Mouse (Mus musculus) R1 (cell line): ENCODE measurements around the gene Agbl5.

Experiments
- DNase-seq: peaks from one replicate; pipeline ENCODE4 v3.0.0-alpha.2; 2018; ENCODE audit warnings: low read depth, low spot score

Agbl5 gene

GRCm38 (mm10) chr5:30887858-30888336, 597 bp upstream of the Agbl5 start:
- peak; percentile 95 for DNase-seq

- peak; percentile 92 for DNase-seq
Observed at GRCm38 (mm10) chr5:30889088-30889754, 727 bp downstream of the Agbl5 start.

- no peak for DNase-seq
Observed at GRCm38 (mm10) chr5:30890375-30890774, 1.9 kb downstream of the Agbl5 start.

- no peak for DNase-seq
Observed at GRCm38 (mm10) chr5:30901860-30902259, 13.4 kb downstream of the Agbl5 start.

- DNase-seq, result peak; percentile 97
Observed at GRCm38 (mm10) chr5:30907413-30908059, 19.0 kb downstream of the Agbl5 start, which contains the start of gene Ost4. TSS of gene Ost4 (minus strand) at chr5:30907788.

- no peak for DNase-seq
Observed at GRCm38 (mm10) chr5:30908426-30909299, 20.2 kb downstream of the Agbl5 start.

- DNase-seq, result no peak
Observed at GRCm38 (mm10) chr5:30909300-30909659, 20.8 kb downstream of the Agbl5 start.

GRCm38 (mm10) chr5:30909863-30910262, 21.4 kb downstream of the Agbl5 start:
- no peak for DNase-seq

- no peak for DNase-seq
Observed at GRCm38 (mm10) chr5:30910481-30910880, 22.0 kb downstream of the Agbl5 start.

GRCm38 (mm10) chr5:30912156-30912555, 23.7 kb downstream of the Agbl5 start:
- no peak for DNase-seq

- no peak for DNase-seq
Observed at GRCm38 (mm10) chr5:30913060-30913841, 24.8 kb downstream of the Agbl5 start, which contains the start of gene Emilin1. TSS of gene Emilin1 (plus strand) at chr5:30913402.

GRCm38 (mm10) chr5:30914101-30914635, 25.7 kb downstream of the Agbl5 start:
- no peak for DNase-seq

- DNase-seq, result no peak
Observed at GRCm38 (mm10) chr5:30914849-30915248, 26.4 kb downstream of the Agbl5 start.

- no peak for DNase-seq
Observed at GRCm38 (mm10) chr5:30915456-30915855, 27.0 kb downstream of the Agbl5 start.

GRCm38 (mm10) chr5:30915974-30916433, 27.5 kb downstream of the Agbl5 start:
- peak; percentile 99 for DNase-seq

- no peak for DNase-seq
Observed at GRCm38 (mm10) chr5:30916841-30917240, 28.3 kb downstream of the Agbl5 start.

- no peak for DNase-seq
Observed at GRCm38 (mm10) chr5:30917348-30917747, 28.9 kb downstream of the Agbl5 start.

- no peak for DNase-seq
Observed at GRCm38 (mm10) chr5:30917891-30918670, 29.6 kb downstream of the Agbl5 start.

GRCm38 (mm10) chr5:30918691-30919090, 30.2 kb downstream of the Agbl5 start:
- DNase-seq, result no peak
